Mouse (Mus musculus) heart, adult 2 months (tissue): Measurements from ENCODE around the gene Fmc1.

Experiments used
- CTCF ChIP-seq: fragments of 200-600 bp; IDR thresholded peaks from 2 replicates; pipeline ENCODE4 v1.8.1; 2022; ENCODE audit warnings: antibody characterized with exemption, mild to moderate bottlenecking, moderate library complexity
- POLR2A ChIP-seq: fragments of 200-500 bp; IDR thresholded peaks from 2 replicates; pipeline ENCODE4 v1.6.1; 2011; ENCODE audit warnings: mild to moderate bottlenecking, low read depth, low read length, control low read depth; ENCODE audit not compliant: insufficient read depth

DNA sequence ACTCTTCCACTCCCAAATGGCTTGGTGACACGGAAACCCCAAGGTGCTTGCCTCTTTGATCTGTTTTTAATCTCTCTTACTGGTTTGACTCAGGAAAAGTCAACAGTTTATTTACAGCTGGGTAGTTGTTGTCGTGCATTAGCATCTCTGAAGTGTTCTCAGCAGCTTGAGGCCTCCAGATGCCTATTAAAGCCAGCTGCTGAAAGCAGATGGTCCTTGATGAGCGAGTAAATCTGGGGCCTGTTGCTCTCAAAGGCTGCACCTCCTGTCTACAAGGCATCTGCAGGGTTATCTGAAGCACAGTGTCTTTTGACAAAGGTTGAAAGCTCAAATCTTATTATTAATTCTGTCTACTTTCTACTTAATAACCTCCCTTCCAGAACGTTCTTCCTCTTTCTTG is 37.7 kb upstream of the Fmc1 start:
- TF ChIP-seq CTCF (no peak), POLR2A (no peak)
